Mouse (Mus musculus): ENCODE measurements around the gene Tnfrsf12a. TPM values are rescaled to one million over a fixed set of nuclear protein-coding genes. Genes with fewer than 3 reads are reported as not detected.

The Tnfrsf12a gene
- polyA plus RNA-seq, 1 experiment from 2014 or later, result 23.8 TPM

DNA sequence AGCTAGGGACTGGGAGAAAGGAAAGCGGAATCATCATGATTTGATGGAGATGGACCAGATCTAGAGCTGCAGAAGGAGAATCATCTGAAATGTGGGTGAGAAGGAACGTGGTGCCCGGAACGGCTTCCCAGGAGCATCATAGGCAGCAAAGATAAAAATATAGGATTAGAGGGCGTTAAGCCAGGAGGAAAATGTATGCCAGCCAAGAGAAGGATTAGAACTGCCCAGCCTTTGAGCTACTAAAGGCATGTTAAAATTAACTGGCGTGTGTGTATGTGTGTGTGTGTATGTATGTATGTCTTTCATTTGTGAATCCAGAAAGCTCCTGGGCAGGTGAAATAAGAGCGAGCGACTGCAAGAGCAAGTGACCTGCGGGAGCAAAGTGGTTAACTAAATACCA, 26.0 kb upstream of the Tnfrsf12a start:
- Histone ChIP-seq H3K4me1 (peaks cover 8% of the 10 kb centered on the region; the same call in 1 of the 2 replicates), H3K27ac (no peak overlapping the region), H3K9me3 (no peaks in the 10 kb centered on the region), H3K4me2 (no peak overlapping the region), H3K27me3 (replicated peaks) (peaks cover 16% of the 10 kb centered on the region), H3K36me3 (no peaks in the 10 kb centered on the region), H3K9ac (no peak overlapping the region), H3K4me3 (replicated peaks) (no peak overlapping the region)
- WGBS, result 83% methylated on average over 9 of the region's 9 CpGs
- no peak for ATAC-seq (ENCODE audit: insufficient read depth, low FRiP score, low read depth)

DNA sequence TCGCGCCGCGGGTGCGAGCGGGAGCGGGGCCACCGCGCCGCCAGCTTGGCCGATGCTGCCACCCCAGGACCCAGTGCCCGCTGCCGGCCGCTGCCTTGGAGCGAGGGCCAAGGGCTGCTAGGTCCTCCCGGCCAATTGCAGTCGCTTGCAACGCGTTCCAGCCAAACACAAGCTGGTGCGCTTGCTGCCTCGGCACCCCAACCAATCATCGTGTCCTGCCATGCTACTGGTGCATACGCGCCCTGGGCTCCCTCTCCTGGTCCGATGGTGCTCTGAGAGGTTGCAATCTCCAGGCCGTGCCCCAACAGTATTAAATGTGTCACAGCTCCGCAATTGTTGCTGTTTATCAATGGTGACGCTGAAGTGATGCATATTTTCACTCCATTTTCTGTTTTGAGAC, 22.8 kb upstream of the Tnfrsf12a start:
- no peak overlapping the region for H3K9ac ChIP-seq

DNA sequence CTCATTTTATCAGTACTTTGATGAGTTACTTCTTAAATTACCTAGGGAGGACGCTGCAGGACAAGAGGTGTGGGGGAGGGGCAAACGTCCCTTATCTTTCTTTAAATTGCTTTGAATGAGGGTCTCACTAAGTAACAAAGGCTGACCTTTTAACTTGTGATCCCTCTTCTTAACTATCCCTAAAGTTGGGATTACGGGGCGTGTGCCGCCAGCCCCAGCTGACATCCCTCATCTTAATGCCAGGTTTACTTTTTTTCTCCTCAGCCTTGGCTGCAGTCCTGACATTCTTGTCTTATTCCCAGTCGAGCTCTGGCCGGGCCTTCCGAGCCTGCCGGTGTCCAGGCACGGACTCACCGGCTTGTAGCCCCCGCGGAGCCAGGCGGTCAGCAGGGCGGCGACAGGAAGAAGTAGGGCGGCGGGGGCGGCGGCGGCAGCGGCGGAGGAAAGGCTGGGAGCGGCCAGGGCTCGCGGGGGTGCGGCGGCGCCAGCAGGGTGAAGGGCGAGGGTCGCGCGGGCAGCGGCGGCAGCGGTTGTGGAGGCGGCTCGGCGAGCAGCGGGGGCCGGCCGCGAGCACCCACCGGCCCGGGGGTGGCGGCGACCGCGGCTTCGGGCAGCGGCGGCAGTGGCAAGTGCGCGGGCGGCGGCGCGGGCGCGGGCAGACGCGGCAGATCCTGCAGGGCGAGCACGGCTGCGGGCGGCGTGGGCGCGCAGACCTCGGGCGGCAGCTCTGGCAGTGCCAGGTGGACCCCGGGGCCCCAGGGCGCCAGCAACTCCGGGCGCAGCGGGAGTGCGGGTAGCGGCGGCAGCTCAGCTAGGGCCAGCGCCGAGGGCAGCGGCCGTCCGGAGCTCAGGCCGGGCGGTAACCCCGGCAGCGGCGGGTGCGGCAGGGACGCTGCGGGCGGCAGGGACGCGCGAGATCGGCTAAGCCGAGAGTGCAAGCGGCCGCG, 22.1 kb upstream of the Tnfrsf12a start:
- no peak overlapping the region for H3K27ac ChIP-seq
- H3K4me1 ChIP-seq, result peaks cover 16% of the 10 kb centered on the region; the same call in 1 of the 2 replicates
- ATAC-seq (ENCODE audit: insufficient read depth, low FRiP score, low read depth), result peak; percentile 11; the same call in 1 of the 2 replicates
- H3K36me3 ChIP-seq, result no peaks in the 10 kb centered on the region
- under 1% methylated on average over 81 of the region's 101 CpGs for WGBS
- H3K9ac ChIP-seq, result peak overlapping the region; percentile 29
- peak overlapping the region; percentile 100 for H3K4me2 ChIP-seq
- H3K27me3 ChIP-seq (replicated peaks), result peaks cover 16% of the 10 kb centered on the region
- H3K4me3 ChIP-seq (replicated peaks), result peak overlapping the region; percentile 63
- H3K9me3 ChIP-seq, result no peaks in the 10 kb centered on the region

More for the DNA sequence above, 22.8 kb upstream of the Tnfrsf12a start:
- H3K36me3 ChIP-seq, result no peaks in the 10 kb centered on the region
- H3K4me2 ChIP-seq, result peak overlapping the region; percentile 100
- H3K4me1 ChIP-seq, result peaks cover 12% of the 10 kb centered on the region; the same call in 1 of the 2 replicates
- peak overlapping the region; percentile 63 for H3K4me3 ChIP-seq (replicated peaks)
- H3K9me3 ChIP-seq, result no peaks in the 10 kb centered on the region
- peak; percentile 93 for ATAC-seq (ENCODE audit: insufficient read depth, low FRiP score, low read depth)
- H3K27ac ChIP-seq, result no peak overlapping the region
- under 1% methylated on average over 27 of the region's 28 CpGs for WGBS
- peaks cover 16% of the 10 kb centered on the region for H3K27me3 ChIP-seq (replicated peaks)

DNA sequence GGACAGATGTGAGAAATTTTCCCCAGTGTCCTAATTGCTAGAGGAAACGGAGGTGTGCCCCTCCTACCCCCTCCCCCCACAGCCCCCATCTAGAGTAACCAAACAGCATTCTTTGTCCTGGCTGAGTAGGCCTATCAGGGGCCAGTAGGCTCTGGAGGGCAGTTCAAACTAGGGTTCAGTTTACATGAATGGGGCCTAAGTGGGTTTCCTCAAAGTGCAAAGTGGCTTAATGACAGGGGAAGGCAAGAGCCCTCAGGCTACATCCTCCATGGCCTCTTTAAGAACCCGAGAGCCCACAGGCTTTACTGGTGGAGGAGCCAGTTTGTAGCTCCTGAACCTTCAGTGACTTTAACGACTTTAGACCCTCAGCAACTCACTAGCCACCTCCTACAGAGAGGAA, 18.5 kb upstream of the Tnfrsf12a start:
- no peak for ATAC-seq (ENCODE audit: insufficient read depth, low FRiP score, low read depth)
- no peak overlapping the region for H3K9ac ChIP-seq
- H3K27ac ChIP-seq, result no peak overlapping the region
- no peak overlapping the region for H3K4me3 ChIP-seq (replicated peaks)
- no peaks in the 10 kb centered on the region for H3K9me3 ChIP-seq
- peaks cover 16% of the 10 kb centered on the region; the same call in 1 of the 2 replicates for H3K4me1 ChIP-seq
- no peak overlapping the region for H3K4me2 ChIP-seq
- peaks cover 13% of the 10 kb centered on the region for H3K27me3 ChIP-seq (replicated peaks)
- H3K36me3 ChIP-seq, result no peaks in the 10 kb centered on the region
- WGBS, result 17% methylated on average over 3 of the region's 3 CpGs

DNA sequence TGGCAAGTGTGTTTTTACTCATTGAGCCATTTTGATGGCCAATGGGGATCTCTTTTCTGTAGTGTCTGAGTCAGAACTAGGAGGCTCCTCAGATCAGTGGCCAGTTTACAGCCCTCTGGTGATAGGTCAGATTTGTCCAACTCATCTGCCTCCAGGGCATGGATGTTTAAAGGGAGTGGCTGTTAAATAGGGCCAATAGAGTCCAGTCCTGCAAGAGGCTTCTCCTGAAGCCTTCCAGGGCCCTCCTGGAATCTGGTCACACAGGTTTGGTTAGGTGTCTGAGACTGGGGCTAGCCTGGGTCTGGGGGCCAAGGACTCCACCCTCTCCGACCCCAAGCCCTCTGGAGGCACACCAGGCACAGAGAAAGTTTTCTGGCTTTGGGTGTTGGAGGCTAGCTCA, 17.2 kb upstream of the Tnfrsf12a start:
- no peak overlapping the region for H3K4me3 ChIP-seq (replicated peaks)
- no peak for ATAC-seq (ENCODE audit: insufficient read depth, low FRiP score, low read depth)

DNA sequence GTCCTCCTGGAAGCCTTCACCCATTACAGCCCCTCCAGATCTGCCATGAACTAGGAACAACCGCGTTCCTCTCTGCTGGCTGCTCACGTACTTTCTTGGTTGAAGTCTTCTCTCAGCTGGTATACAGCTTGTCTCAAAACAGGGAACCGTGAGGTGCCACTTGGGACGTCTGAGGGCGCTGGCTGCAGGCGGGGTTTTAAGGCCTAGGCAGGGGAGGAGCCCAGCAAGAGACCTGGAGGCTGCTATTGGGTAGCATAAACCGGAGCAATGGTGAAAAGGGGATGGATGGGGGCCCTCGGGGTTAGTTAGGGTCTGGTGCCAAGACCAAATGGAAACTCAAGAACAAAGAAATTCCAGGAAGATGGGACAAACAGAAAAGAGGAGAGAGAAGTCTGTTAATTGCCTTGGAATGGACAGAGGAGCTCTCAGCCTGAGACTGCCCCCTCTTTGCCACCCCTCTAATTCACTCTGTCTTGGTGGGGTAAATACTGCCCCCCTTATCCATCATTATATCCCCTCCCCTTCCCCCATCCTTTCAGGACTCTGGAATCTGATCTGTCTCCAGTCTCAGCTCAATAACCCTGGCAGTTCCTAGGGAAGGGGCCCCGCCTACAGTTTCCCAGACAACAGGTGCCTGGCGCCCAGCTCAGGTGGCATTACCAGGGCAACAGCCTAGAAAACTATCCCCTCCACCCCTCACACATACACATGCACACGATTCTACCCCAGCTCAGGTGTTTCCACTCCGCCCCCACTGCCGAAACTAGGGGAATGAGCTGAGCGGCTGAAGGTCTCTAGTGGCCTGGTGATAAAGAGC, 6.8 kb upstream of the Tnfrsf12a start, which contains the start of gene Cldn9:
Gene Cldn9 (minus strand): TSS at position 171 of the 817 bp plus-strand sequence.
- Histone ChIP-seq H3K9me3 (no peaks in the 10 kb centered on the region), H3K4me1 (peaks cover 30% of the 10 kb centered on the region), H3K4me3 (replicated peaks) (no peak within 1 kb of the TSS), H3K36me3 (no peaks in the 10 kb centered on the region), H3K9ac (no peak within 1 kb of the TSS), H3K27me3 (replicated peaks) (peaks cover 30% of the 10 kb centered on the region), H3K27ac (no peak within 1 kb of the TSS), H3K4me2 (no peak within 1 kb of the TSS)
- WGBS, result 25% methylated on average over 15 of the region's 15 CpGs
- ATAC-seq (ENCODE audit: insufficient read depth, low FRiP score, low read depth), result peak; percentile 41; the same call in 1 of the 2 replicates

More for the DNA sequence above, 17.2 kb upstream of the Tnfrsf12a start:
- no peak overlapping the region for H3K9ac ChIP-seq
- peaks cover 13% of the 10 kb centered on the region; the same call in 1 of the 2 replicates for H3K4me1 ChIP-seq
- H3K9me3 ChIP-seq, result no peaks in the 10 kb centered on the region
- no peak overlapping the region for H3K27ac ChIP-seq
- no peaks in the 10 kb centered on the region for H3K36me3 ChIP-seq
- H3K4me2 ChIP-seq, result no peak overlapping the region
- H3K27me3 ChIP-seq (replicated peaks), result peaks cover 6% of the 10 kb centered on the region; the same call in 1 of the 2 replicates
- WGBS, result 48% methylated on average over 1 of the region's 1 CpGs

DNA sequence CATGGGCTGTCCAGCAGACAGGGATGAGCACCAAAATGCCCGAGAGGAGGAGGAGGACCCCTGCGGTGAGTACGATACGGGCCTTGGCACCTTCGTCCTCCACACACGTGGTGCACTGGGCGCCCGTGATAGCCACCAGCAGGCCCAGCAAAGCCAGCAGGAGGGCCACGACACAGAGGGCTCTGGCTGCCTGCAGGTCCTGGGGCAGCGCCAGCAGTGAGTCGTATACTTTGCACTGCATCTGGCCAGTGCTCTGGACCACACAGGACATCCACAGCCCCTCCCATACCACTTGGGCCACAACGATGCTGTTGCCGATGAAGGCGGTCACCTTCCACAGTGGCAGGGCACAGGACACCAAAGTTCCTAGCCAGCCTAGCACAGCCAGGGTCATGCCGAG, 6.0 kb upstream of the Tnfrsf12a start:
- Histone ChIP-seq H3K4me3 (replicated peaks) (no peak overlapping the region), H3K27ac (no peak overlapping the region), H3K4me2 (no peak overlapping the region), H3K27me3 (replicated peaks) (peaks cover 37% of the 10 kb centered on the region), H3K36me3 (no peaks in the 10 kb centered on the region), H3K4me1 (peaks cover 31% of the 10 kb centered on the region), H3K9ac (no peak overlapping the region), H3K9me3 (no peaks in the 10 kb centered on the region)
- no peak for ATAC-seq (ENCODE audit: insufficient read depth, low FRiP score, low read depth)
- 28% methylated on average over 15 of the region's 15 CpGs for WGBS

DNA sequence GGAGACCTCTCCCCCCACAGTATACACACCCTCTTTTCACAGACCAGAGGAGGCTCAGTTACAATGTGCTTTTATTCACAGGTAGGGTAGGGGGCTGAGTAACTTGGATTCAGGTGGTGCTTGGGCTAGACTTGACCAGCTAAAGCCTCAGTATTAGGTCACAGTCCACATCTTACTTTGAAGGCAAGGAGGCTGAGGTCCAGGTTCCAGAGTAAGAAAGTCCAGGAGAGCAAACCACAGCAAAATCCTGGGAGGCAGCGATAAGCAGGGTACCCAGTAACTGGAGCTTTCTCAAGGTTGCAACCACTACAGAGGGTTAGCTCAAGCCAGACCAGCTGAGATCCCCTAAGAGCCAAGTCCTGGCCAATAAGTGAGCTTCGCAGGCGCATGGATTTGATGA, 5.3 kb upstream of the Tnfrsf12a start:
- H3K4me2 ChIP-seq, result no peak overlapping the region
- no peak overlapping the region for H3K27ac ChIP-seq
- H3K36me3 ChIP-seq, result no peaks in the 10 kb centered on the region
- 64% methylated on average over 3 of the region's 3 CpGs for WGBS
- H3K4me3 ChIP-seq (replicated peaks), result no peak overlapping the region
- H3K9ac ChIP-seq, result no peak overlapping the region
- peaks cover 34% of the 10 kb centered on the region for H3K4me1 ChIP-seq
- no peak for ATAC-seq (ENCODE audit: insufficient read depth, low FRiP score, low read depth)
- H3K9me3 ChIP-seq, result no peaks in the 10 kb centered on the region
- H3K27me3 ChIP-seq (replicated peaks), result peaks cover 37% of the 10 kb centered on the region

DNA sequence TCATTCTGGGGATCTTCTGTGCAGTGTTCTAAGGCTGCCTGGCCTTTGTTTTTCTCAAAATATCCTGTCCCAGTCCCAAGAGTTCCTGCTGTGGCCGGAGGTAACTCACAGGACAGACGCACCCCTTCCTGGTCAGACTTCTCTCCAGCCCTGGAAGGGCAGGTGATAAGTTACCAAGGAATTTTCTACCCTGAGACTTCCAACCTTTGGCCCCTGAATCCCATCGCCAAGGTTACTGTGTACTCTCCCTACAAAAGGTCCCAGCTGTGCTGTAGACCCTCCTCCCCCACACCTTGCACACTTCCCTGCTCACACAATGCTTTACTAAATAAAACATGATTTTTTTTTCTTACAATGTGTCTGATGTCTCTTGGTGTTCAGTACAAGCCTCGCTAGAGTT, 4.8 kb upstream of the Tnfrsf12a start:
- ATAC-seq (ENCODE audit: insufficient read depth, low FRiP score, low read depth), result no peak
- Histone ChIP-seq H3K27ac (no peak overlapping the region), H3K4me2 (0 out of 2 replicates have a peak overlapping the region, but pooled peaks have one; percentile 2), H3K36me3 (no peaks in the 10 kb centered on the region), H3K4me3 (replicated peaks) (no peak overlapping the region), H3K4me1 (peaks cover 35% of the 10 kb centered on the region), H3K9ac (no peak overlapping the region), H3K9me3 (no peaks in the 10 kb centered on the region), H3K27me3 (replicated peaks) (peaks cover 37% of the 10 kb centered on the region)
- 37% methylated on average over 4 of the region's 4 CpGs for WGBS

DNA sequence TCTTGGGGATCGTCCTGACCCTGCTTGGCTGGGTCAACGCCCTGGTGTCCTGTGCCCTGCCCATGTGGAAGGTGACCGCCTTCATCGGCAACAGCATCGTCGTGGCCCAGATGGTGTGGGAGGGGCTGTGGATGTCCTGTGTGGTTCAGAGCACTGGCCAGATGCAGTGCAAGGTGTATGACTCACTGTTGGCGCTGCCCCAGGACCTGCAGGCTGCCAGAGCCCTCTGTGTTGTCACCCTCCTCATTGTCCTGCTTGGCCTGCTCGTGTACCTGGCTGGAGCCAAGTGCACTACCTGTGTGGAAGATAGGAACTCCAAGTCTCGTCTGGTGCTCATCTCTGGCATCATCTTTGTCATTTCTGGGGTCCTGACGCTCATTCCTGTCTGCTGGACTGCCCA, 3.8 kb upstream of the Tnfrsf12a start:
- H3K27ac ChIP-seq, result peak overlapping the region; percentile 19; the same call in 1 of the 2 replicates
- H3K9ac ChIP-seq, result no peak overlapping the region
- 58% methylated on average over 10 of the region's 10 CpGs for WGBS
- H3K9me3 ChIP-seq, result no peaks in the 10 kb centered on the region
- peak; percentile 21; the same call in 1 of the 2 replicates for ATAC-seq (ENCODE audit: insufficient read depth, low FRiP score, low read depth)
- 0 out of 2 replicates have a peak overlapping the region, but pooled peaks have one; percentile 1 for H3K4me3 ChIP-seq (replicated peaks)
- H3K4me2 ChIP-seq, result peak overlapping the region; percentile 42
- peaks cover 43% of the 10 kb centered on the region for H3K4me1 ChIP-seq
- peaks cover 37% of the 10 kb centered on the region for H3K27me3 ChIP-seq (replicated peaks)
- no peaks in the 10 kb centered on the region for H3K36me3 ChIP-seq

DNA sequence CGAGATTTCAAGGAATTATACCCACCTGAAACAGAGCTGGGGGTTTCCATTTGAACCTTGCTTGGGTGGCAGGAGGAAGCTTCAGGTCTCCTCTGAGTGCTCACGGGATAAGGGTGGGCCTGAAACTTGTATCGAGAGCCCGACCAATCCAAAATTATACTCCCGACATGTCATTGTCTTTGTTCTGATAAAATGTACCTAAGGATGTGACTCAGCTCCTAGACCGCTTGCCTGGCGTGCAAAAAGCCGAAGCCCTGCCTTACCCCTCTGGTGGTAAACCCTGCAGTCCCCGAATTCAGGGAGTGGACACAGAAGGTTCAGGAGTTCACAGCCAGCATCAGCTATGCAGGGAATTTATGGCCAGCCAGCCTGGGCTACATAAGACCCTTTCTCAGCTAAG, 3.1 kb upstream of the Tnfrsf12a start:
- Histone ChIP-seq H3K4me2 (peak overlapping the region; percentile 42), H3K4me3 (replicated peaks) (peak overlapping the region; percentile 36; the same call in 1 of the 2 replicates), H3K36me3 (no peaks in the 10 kb centered on the region), H3K9me3 (no peaks in the 10 kb centered on the region), H3K4me1 (peaks cover 51% of the 10 kb centered on the region), H3K27ac (no peak overlapping the region), H3K9ac (no peak overlapping the region), H3K27me3 (replicated peaks) (peaks cover 37% of the 10 kb centered on the region)
- WGBS, result 59% methylated on average over 9 of the region's 9 CpGs
- no peak for ATAC-seq (ENCODE audit: insufficient read depth, low FRiP score, low read depth)

All from stomach, embryonic 15.5 days (tissue).